Mouse (Mus musculus): ENCODE results near the gene Gpr107.

- TF ChIP-seq POLR2A (IDR thresholded peaks at IDR 0.05; ENCODE audit: control insufficient read depth, low read depth, low read length) (no peak), CTCF (IDR thresholded peaks at IDR 0.05; ENCODE audit: control insufficient read depth, insufficient read depth, insufficient replicate concordance, low read depth, low read length) (no peak)
These were observed 111.7 kb downstream of the Gpr107 start for GRCm38 (mm10) chr2:31263746-31264378.
